Mouse (Mus musculus) NIH3T3 (cell line): ENCODE measurements at regions not wholly inside any gene's neighbourhood (a gene's known extent, or its start where the extent isn't known, plus 50 kb on each side); places are given as distances from the start of the nearest gene placed in this dataset.

Experiments
- DNase-seq: peaks from one replicate; pipeline ENCODE4 v3.0.0-alpha.2; 2012; ENCODE audit warnings: low read depth

GRCm38 (mm10) chrX:104762377-104762776, 91.5 kb upstream of the Zdhhc15 start:
- DNase-seq: no peak

- DNase-seq: no peak
Observed at GRCm38 (mm10) chrX:104760311-104760710, 89.4 kb upstream of the Zdhhc15 start.

DNA sequence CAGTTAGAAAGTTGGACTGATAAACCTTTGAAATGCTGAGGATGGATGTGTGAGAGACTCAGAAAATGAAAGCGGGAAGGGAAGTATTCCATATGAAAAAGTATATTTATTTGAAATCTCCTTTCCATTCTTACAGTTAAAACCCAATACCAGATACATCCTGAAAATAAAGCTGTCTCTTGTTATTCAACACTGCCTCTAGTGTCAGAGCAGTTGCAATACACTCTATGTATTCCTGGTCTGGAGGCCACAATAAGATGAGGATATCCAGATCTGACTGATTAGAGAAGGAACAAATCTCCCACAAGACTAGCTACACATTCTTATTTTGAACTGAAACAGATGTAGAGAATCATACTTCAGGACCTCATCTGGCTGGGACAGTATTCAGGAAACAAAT, 78.5 kb upstream of the Zdhhc15 start:
- peak; percentile 1 for DNase-seq
